Mouse (Mus musculus) gonadal fat pad, adult 2 months (tissue): ENCODE data around the gene Tff3. TPM values are rescaled to one million over a fixed set of nuclear protein-coding genes. Genes with fewer than 3 reads are reported as not detected.

Experiments used
- DNase-seq: peaks from one replicate; pipeline ENCODE4 v3.0.0-alpha.2; 2012; ENCODE audit warnings: low read depth
- polyA plus RNA-seq: library from polyadenylated mRNA; depleted of rRNA; stranded (reverse); fragments of >200 nt; gene quantifications from 2 replicates; pipeline ENCODE4 v1.2.3, GENCODE M21; 2012; rRNA removed

The Tff3 gene
- polyA plus RNA-seq = 0.84 and 1.3 TPM in 2 replicates

- DNase-seq = no peak
Measured at GRCm38 (mm10) chr17:31129452-31129851, at the start of gene Tff3. Tff3 (minus strand) TSS chr17:31129646.

- DNase-seq = no peak
Measured at GRCm38 (mm10) chr17:31176321-31176720, 46.9 kb upstream of the Tff3 start.

GRCm38 (mm10) chr17:31169796-31170195 is 40.4 kb upstream of the Tff3 start:
- DNase-seq = no peak

- DNase-seq = no peak
Measured at GRCm38 (mm10) chr17:31165127-31165526, 35.7 kb upstream of the Tff3 start, which contains the start of gene Tff1. Tff1 (minus strand) TSS chr17:31165277.

GRCm38 (mm10) chr17:31163821-31164220 is 34.4 kb upstream of the Tff3 start:
- DNase-seq = no peak

GRCm38 (mm10) chr17:31162607-31163006 is 33.2 kb upstream of the Tff3 start:
- DNase-seq = no peak

- DNase-seq = no peak
Measured at GRCm38 (mm10) chr17:31160291-31160690, 30.8 kb upstream of the Tff3 start.

- DNase-seq = no peak
Measured at GRCm38 (mm10) chr17:31157921-31158320, 28.5 kb upstream of the Tff3 start.

- DNase-seq = no peak
Measured at GRCm38 (mm10) chr17:31153785-31154184, 24.3 kb upstream of the Tff3 start.

- DNase-seq = no peak
Measured at GRCm38 (mm10) chr17:31152966-31153499, 23.6 kb upstream of the Tff3 start.

GRCm38 (mm10) chr17:31152512-31152911 is 23.1 kb upstream of the Tff3 start:
- DNase-seq = no peak

GRCm38 (mm10) chr17:31145998-31146397 is 16.6 kb upstream of the Tff3 start:
- no peak for DNase-seq

GRCm38 (mm10) chr17:31144040-31145037 is 14.9 kb upstream of the Tff3 start, which contains the start of gene Tff2:
Tff2 (minus strand) TSS chr17:31144282.
- DNase-seq = no peak

GRCm38 (mm10) chr17:31142116-31142515 is 12.7 kb upstream of the Tff3 start:
- no peak for DNase-seq

GRCm38 (mm10) chr17:31138398-31138797 is 9.0 kb upstream of the Tff3 start:
- DNase-seq = no peak

GRCm38 (mm10) chr17:31136821-31137220 is 7.4 kb upstream of the Tff3 start:
- DNase-seq = no peak

GRCm38 (mm10) chr17:31136291-31136690 is 6.8 kb upstream of the Tff3 start:
- no peak for DNase-seq

GRCm38 (mm10) chr17:31134913-31135312 is 5.5 kb upstream of the Tff3 start:
- DNase-seq = no peak

GRCm38 (mm10) chr17:31133776-31134175 is 4.3 kb upstream of the Tff3 start:
- DNase-seq = no peak

- DNase-seq = no peak
Measured at GRCm38 (mm10) chr17:31131269-31131821, 1.9 kb upstream of the Tff3 start.

- no peak for DNase-seq
Measured at GRCm38 (mm10) chr17:31128708-31129318, 633 bp downstream of the Tff3 start.
